Mouse (Mus musculus): Measurements from ENCODE around the gene Zeb2. TPM values are rescaled to one million over a fixed set of nuclear protein-coding genes. Genes with fewer than 3 reads are reported as not detected.
A peak's percentile ranks its signal among the peaks of the same experiment; 100 is the strongest.

The Zeb2 gene
- polyA plus RNA-seq, 1 experiment from 2014 or later, result 57.4 TPM

DNA sequence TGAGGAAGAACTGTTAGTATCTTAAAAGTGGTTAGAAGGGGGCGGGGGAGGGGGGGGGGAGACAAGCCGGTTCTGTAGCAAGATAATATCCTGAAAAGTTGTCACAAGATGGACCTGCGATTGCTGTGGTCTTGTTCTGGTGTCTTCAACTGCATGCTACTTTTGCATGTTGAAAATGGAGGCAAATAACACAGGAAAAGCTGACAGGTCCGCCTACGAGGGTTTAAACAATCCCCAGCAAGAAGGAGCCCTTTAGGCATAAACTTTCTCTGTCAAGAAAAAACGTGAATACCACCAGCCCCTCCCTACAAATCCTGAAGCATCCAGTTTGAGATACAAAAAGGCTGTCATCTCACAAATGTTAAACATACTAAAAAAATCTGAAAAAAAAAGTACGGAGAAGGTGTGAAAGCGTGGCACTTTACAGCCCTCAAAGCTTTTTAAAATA is 15.0 kb downstream of the Zeb2 start:
- H3K27me3 ChIP-seq, result no peaks in the 10 kb centered on the region
- peaks cover 80% of the 10 kb centered on the region for H3K4me1 ChIP-seq (replicated peaks)
- H3K4me3 ChIP-seq, result no peak overlapping the region
- no peak for ATAC-seq (ENCODE audit: low FRiP score)
- H3K36me3 ChIP-seq, result no peaks in the 10 kb centered on the region
- H3K9me3 ChIP-seq, result no peaks in the 10 kb centered on the region
- no peak overlapping the region for H3K27ac ChIP-seq
- 45% methylated on average over 8 of the region's 8 CpGs for WGBS
- no peak overlapping the region for H3K4me2 ChIP-seq
- H3K9ac ChIP-seq, result no peak overlapping the region

DNA sequence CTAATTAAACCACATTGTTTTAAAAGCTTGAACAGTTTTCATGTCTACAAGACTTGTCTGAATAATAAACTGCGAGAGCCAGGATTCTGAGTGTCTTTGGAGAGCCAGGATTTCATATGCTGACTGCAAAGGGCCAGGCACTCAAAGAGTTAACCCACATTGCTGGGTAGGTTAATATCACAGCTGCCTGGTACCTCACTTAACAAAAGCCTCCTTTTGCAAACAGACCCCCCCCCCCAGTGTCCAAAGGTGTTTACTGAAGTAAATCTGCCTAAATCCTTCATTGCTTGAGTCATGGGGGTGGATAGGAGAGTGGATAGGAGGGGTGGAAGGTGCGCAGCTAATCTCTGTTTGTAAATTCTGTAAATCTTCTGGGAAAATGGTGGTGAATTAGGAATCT is 15.6 kb downstream of the Zeb2 start:
- no peak overlapping the region for H3K9ac ChIP-seq
- H3K27me3 ChIP-seq, result no peaks in the 10 kb centered on the region
- peaks cover 83% of the 10 kb centered on the region for H3K4me1 ChIP-seq (replicated peaks)
- no peak for ATAC-seq (ENCODE audit: low FRiP score)
- no peaks in the 10 kb centered on the region for H3K36me3 ChIP-seq
- 71% methylated on average over 2 of the region's 2 CpGs for WGBS
- no peak overlapping the region for H3K27ac ChIP-seq
- H3K9me3 ChIP-seq, result no peaks in the 10 kb centered on the region
- H3K4me2 ChIP-seq, result no peak overlapping the region
- H3K4me3 ChIP-seq, result no peak overlapping the region

DNA sequence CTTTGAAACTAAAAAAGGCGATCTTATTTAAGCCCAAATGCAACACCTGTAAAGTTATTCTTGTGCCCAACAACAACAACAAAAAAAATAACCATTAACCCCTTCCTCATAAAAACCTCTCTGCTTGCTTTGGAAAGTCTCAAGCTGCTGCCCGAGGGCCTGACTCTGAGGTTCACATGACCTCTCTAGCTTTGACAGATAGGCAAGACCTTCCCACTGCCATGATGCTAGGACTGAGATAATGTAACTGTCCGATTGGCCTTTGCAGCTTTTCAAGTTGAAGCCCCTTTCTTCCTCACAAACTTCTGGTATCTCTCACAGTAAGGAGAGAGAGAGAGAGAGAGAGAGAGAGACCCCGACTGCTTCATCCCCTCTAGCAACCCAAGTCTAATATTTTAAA is 16.2 kb downstream of the Zeb2 start:
- H3K36me3 ChIP-seq, result no peaks in the 10 kb centered on the region
- no peaks in the 10 kb centered on the region for H3K9me3 ChIP-seq
- 60% methylated on average over 4 of the region's 4 CpGs for WGBS
- H3K27me3 ChIP-seq, result no peaks in the 10 kb centered on the region
- H3K4me1 ChIP-seq (replicated peaks), result peaks cover 82% of the 10 kb centered on the region
- no peak overlapping the region for H3K9ac ChIP-seq
- H3K4me2 ChIP-seq, result no peak overlapping the region; the same call in 1 of the 2 replicates
- no peak for ATAC-seq (ENCODE audit: low FRiP score)
- H3K4me3 ChIP-seq, result no peak overlapping the region
- H3K27ac ChIP-seq, result peak overlapping the region; percentile 30; the same call in 1 of the 2 replicates

DNA sequence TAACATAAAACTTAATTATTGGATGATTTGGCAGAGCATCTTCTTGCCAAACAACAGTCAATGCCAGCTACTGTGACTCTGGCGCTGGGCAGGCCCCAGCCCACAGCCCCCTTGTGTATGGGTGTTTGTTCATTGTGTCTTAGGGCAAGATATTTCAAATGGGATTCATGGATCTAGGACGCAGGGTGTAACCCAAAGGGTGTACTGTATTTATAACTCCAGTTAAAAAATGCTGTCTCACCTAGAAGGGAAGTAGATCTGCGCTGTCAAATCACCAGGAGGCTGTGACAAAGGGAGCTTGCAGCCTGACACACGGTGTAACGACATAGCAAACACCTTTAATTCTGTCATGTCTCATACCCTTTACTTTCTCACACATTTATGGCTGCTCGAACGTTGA is 16.6 kb downstream of the Zeb2 start:
- WGBS, result 53% methylated on average over 7 of the region's 7 CpGs
- H3K27ac ChIP-seq, result peak overlapping the region; percentile 30; the same call in 1 of the 2 replicates
- no peak overlapping the region for H3K9ac ChIP-seq
- H3K4me1 ChIP-seq (replicated peaks), result peaks cover 82% of the 10 kb centered on the region
- no peak for ATAC-seq (ENCODE audit: low FRiP score)
- H3K9me3 ChIP-seq, result no peaks in the 10 kb centered on the region
- no peaks in the 10 kb centered on the region for H3K27me3 ChIP-seq
- H3K36me3 ChIP-seq, result no peaks in the 10 kb centered on the region
- no peak overlapping the region for H3K4me3 ChIP-seq
- H3K4me2 ChIP-seq, result no peak overlapping the region; the same call in 1 of the 2 replicates

DNA sequence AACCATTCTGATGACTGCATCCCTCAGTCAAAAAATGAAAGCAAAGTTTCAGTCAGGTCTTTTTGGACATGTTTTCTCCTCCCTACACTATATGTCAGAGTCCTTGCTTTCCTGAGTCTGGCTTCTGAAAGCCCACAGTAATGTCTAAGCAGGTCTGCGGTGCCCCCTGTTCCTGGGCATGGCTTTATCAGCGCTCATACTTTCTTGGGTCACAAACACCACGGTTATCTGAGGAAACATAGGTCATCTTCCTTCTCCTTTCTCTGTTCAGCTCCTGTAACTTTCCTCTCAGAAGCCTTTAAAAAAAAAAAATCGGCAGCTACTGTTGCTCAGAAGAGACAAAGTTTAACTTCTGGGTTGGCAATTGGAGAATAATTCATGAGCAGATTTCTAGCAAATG is 17.2 kb downstream of the Zeb2 start:
- Histone ChIP-seq H3K27ac (no peak overlapping the region), H3K27me3 (no peaks in the 10 kb centered on the region), H3K9me3 (no peaks in the 10 kb centered on the region), H3K4me2 (no peak overlapping the region), H3K36me3 (no peaks in the 10 kb centered on the region), H3K4me1 (replicated peaks) (peaks cover 78% of the 10 kb centered on the region), H3K4me3 (no peak overlapping the region), H3K9ac (no peak overlapping the region)
- ATAC-seq (ENCODE audit: low FRiP score), result no peak
- WGBS, result 75% methylated on average over 4 of the region's 4 CpGs

DNA sequence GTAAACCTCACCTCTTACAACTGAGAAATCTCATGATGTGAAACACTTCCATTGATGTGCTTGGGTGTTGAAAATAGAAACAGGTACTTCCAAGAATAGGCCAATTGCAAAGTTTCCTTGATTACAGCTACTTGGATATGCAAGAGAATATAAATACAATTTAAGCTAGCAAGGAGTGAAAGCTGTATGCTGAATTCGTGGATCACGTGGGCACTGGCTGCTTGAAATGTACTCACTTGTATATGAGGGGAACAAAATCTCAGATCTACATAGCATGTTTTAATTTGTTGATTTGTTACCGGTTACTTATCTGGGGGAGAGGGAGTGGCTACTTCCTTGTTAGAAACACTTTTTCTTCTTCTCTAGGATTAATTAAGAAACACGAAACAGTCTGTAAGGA is 18.1 kb downstream of the Zeb2 start:
- H3K4me1 ChIP-seq (replicated peaks), result peaks cover 75% of the 10 kb centered on the region
- no peaks in the 10 kb centered on the region for H3K27me3 ChIP-seq
- no peak overlapping the region for H3K4me2 ChIP-seq
- ATAC-seq (ENCODE audit: low FRiP score), result no peak
- peaks cover 3% of the 10 kb centered on the region; the same call in 1 of the 2 replicates for H3K36me3 ChIP-seq
- no peak overlapping the region for H3K27ac ChIP-seq
- no peak overlapping the region for H3K4me3 ChIP-seq
- no peak overlapping the region for H3K9ac ChIP-seq
- WGBS, result 80% methylated on average over 4 of the region's 4 CpGs
- H3K9me3 ChIP-seq, result no peaks in the 10 kb centered on the region

DNA sequence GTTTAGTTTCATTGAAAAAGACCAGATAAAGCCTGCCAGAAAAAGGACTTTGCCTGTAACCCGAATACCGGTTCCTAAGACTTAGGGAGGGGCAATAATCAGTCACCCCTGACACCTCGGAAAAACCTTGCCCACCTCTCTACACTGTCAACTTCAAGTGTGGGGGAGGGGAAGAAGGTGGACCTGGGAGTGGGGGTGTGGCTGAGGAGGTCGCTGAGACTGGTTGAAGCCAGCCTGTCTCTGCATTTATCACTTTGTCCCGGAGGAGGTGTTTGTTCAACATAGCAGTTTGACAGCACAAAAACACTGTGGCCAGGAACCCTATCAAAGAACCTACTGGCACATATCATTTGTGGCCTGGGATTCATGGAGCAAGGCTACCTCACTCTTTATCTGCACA is 19.2 kb downstream of the Zeb2 start:
- H3K4me2 ChIP-seq, result 0 out of 2 replicates have a peak overlapping the region, but pooled peaks have one; percentile 32
- 0 out of 2 replicates have a peak overlapping the region, but pooled peaks have one; percentile 82 for H3K27ac ChIP-seq
- H3K4me3 ChIP-seq, result no peak overlapping the region
- peaks cover 80% of the 10 kb centered on the region for H3K4me1 ChIP-seq (replicated peaks)
- H3K9ac ChIP-seq, result no peak overlapping the region
- 5% methylated on average over 5 of the region's 5 CpGs for WGBS
- no peak for ATAC-seq (ENCODE audit: low FRiP score)
- H3K36me3 ChIP-seq, result peaks cover 3% of the 10 kb centered on the region; the same call in 1 of the 2 replicates
- no peaks in the 10 kb centered on the region for H3K9me3 ChIP-seq
- H3K27me3 ChIP-seq, result no peaks in the 10 kb centered on the region

DNA sequence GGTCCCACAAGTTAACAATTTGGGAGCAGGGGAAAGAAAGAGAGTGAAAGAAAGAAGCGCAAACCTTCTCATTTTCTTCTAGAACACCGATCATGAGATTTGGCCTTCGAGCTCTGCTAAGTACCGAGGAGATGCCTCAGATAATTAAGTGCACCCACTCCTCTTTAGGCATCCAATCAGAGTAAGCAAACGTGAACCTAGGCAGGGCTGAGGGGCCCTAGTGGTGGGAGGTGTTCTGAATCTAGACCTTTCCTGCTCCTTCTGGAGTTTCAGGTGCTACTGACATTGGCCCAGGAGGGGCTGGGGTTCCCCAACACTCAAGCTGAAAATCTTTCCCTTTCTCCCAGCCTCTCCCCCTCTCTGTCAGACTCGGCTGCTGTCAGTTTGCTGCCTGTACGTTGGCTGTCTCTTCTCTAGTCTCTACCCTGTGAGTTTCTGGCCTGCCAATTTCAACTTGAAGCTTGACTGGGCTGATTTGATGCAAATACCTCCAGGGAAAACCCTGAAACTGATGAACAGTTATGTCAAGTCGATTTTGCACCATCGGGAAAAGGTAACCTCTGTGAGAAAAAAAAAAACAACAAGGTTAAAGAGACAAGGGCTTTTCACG is 20.5 kb downstream of the Zeb2 start:
- WGBS, result 23% methylated on average over 10 of the region's 10 CpGs
- Histone ChIP-seq H3K4me3 (no peak overlapping the region), H3K9ac (peak overlapping the region; percentile 43; the same call in 1 of the 2 replicates), H3K27me3 (no peaks in the 10 kb centered on the region), H3K4me2 (peak overlapping the region; percentile 32; the same call in 1 of the 2 replicates), H3K4me1 (replicated peaks) (peaks cover 75% of the 10 kb centered on the region), H3K36me3 (peaks cover 3% of the 10 kb centered on the region; the same call in 1 of the 2 replicates), H3K27ac (peak overlapping the region; percentile 82), H3K9me3 (no peaks in the 10 kb centered on the region)
- ATAC-seq (ENCODE audit: low FRiP score), result no peak

DNA sequence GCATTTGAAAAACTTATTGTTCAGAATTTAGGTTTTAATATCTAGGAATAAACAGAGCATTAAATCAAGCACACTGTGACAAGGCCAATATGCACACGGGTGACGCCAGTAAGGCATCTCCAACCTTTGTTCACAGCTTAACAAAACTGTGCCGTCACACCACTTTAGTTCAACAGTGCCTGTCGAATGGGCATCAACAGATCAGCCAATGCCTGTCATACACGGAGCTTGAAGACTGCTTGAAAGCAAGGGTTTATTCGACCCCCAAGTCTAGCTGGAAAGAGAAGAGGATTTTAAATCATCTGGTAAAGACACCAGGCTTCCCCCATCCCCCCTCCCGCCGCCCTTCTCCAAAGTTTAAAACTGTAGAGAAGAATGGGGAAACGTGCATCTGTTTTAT is 21.4 kb downstream of the Zeb2 start:
- Histone ChIP-seq H3K27me3 (no peaks in the 10 kb centered on the region), H3K4me2 (no peak overlapping the region), H3K27ac (no peak overlapping the region; the same call in 1 of the 2 replicates), H3K4me3 (no peak overlapping the region), H3K9me3 (no peaks in the 10 kb centered on the region), H3K4me1 (replicated peaks) (peaks cover 70% of the 10 kb centered on the region), H3K9ac (no peak overlapping the region), H3K36me3 (peaks cover 3% of the 10 kb centered on the region; the same call in 1 of the 2 replicates)
- no peak for ATAC-seq (ENCODE audit: low FRiP score)
- 24% methylated on average over 9 of the region's 9 CpGs for whole genome bisulfite sequencing

DNA sequence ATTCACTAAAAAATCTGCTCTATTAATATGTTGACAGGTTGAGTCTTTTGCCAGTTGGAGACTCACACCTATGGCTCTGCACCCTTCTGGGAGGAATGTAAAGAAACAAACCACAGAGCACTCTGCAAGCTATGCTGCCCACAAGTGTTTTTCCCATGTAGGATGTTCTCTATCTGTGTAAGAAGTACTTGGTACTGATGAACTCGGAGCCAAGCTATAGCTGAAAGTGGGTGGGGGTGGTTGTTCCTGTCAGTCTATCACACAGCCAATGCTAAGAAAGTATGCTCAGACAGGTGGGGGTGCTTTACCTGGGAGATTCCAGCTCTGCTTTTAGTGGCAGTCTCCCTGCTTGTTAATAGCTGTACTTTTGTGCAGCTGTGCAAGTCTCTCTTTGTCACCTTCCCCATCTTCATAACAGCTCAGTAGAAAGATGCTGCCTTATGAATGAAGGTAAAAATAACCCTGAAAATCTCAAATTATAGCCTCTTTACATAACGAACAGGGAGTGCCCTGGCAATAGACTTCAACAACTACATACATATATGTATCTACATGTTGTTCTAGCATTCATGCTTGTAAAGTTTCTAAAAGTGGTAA is 22.7 kb downstream of the Zeb2 start:
- H3K27ac ChIP-seq, result no peak overlapping the region
- no peak for ATAC-seq (ENCODE audit: low FRiP score)
- no peak overlapping the region for H3K9ac ChIP-seq
- peaks cover 3% of the 10 kb centered on the region; the same call in 1 of the 2 replicates for H3K36me3 ChIP-seq
- H3K4me2 ChIP-seq, result no peak overlapping the region
- H3K4me1 ChIP-seq (replicated peaks), result peaks cover 65% of the 10 kb centered on the region
- H3K4me3 ChIP-seq, result no peak overlapping the region
- WGBS, result 88% methylated on average over 2 of the region's 2 CpGs
- no peaks in the 10 kb centered on the region for H3K27me3 ChIP-seq
- H3K9me3 ChIP-seq, result no peaks in the 10 kb centered on the region

DNA sequence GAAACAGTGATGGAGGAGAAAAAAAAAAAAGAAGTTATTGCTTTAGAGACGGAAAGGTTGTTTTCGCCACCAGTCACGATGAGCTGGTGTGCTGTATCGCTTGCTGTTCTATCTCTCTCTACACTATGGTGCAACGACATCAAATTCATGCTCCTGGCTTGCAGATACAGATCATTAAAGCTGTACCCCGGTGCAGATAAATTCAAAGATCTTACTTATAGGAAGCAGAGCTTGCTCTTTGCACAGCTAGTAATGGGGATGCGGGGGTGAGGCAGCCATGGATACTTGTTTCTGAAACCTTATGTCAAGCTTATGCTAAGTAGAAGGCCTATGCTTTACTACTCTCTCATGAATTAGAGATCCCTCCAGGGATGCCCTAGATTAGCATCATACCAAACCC is 23.7 kb downstream of the Zeb2 start:
- Histone ChIP-seq H3K4me3 (no peak overlapping the region), H3K9ac (no peak overlapping the region; the same call in 1 of the 2 replicates), H3K36me3 (peaks cover 3% of the 10 kb centered on the region; the same call in 1 of the 2 replicates), H3K27me3 (no peaks in the 10 kb centered on the region), H3K27ac (peak overlapping the region; percentile 31), H3K4me1 (replicated peaks) (peaks cover 69% of the 10 kb centered on the region), H3K9me3 (no peaks in the 10 kb centered on the region), H3K4me2 (no peak overlapping the region)
- ATAC-seq (ENCODE audit: low FRiP score), result no peak
- WGBS, result 75% methylated on average over 7 of the region's 7 CpGs

DNA sequence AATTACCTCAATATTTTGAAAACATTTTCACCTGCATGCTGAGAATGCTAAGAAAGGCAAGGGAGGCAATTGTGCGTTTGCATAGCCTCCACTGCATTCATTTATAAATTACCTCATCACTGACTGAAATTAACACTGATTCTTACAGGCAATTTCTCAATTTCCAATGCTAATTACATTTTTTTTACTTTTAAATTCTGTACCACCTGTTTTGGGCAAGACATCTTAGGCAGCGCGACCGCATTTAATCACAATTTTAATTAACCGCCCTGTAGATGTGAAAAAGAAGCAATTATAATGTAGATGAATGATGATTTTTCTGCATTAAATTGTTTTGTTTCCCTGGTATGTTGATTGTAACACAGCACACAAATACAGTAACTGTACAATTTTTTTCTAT is 24.5 kb downstream of the Zeb2 start:
- H3K4me1 ChIP-seq (replicated peaks), result peaks cover 72% of the 10 kb centered on the region

More for the DNA sequence above, 24.5 kb downstream of the Zeb2 start:
- WGBS, result 50% methylated on average over 5 of the region's 5 CpGs
- Histone ChIP-seq H3K4me3 (no peak overlapping the region), H3K4me2 (no peak overlapping the region), H3K9me3 (no peaks in the 10 kb centered on the region), H3K27me3 (no peaks in the 10 kb centered on the region), H3K27ac (no peak overlapping the region), H3K36me3 (peaks cover 3% of the 10 kb centered on the region; the same call in 1 of the 2 replicates), H3K9ac (no peak overlapping the region)
- no peak for ATAC-seq (ENCODE audit: low FRiP score)
